Comparison of ENCODE assay signal across 8 mouse cellular contexts in genomic region chr1:119083468-119083921, GRCm38 (mm10). TPM values are rescaled to one million over a fixed set of nuclear protein-coding genes. Genes with fewer than 3 reads are reported as not detected.
DNase-seq lines count a peak whose midpoint lies in the region; ATAC-seq and TF ChIP-seq lines count a peak whose summit lies in the region.

No protein-coding gene starts in this region.

- DNase-seq in kidney, adult 2 months = peak; percentile 33
- no peak for DNase-seq in kidney, adult 11 months
- DNase-seq in kidney, postnatal 0 days (ENCODE audit: low spot score) = peak; percentile 85
- DNase-seq in liver, adult 2 months (ENCODE audit: extremely low read depth, low read depth, low spot score) = no peak
- DNase-seq in spleen, postnatal 36 days (ENCODE audit: low spot score in 2 of 2) = no peak

- H3K9me3 ChIP-seq in heart, embryonic 11.5 days (replicated peaks; ENCODE audit: control insufficient read depth, low read length) = no peaks in the 10 kb centered on the region
- no peaks in the 10 kb centered on the region for H3K9me3 ChIP-seq in kidney, postnatal 0 days (replicated peaks; ENCODE audit: low read length)
- no peaks in the 10 kb centered on the region for H3K9me3 ChIP-seq in neural tube, embryonic 13.5 days

- no peaks in the 10 kb centered on the region for H3K4me1 ChIP-seq in kidney, adult 2 months (ENCODE audit: control insufficient read depth, insufficient read depth, low read length)
- no peaks in the 10 kb centered on the region for H3K4me1 ChIP-seq in heart, embryonic 11.5 days (ENCODE audit: control insufficient read depth, insufficient read depth, low read length)
- H3K4me1 ChIP-seq in kidney, postnatal 0 days (replicated peaks; ENCODE audit: insufficient read depth, low read length) = no peaks in the 10 kb centered on the region
- H3K4me1 ChIP-seq in liver, adult 2 months (ENCODE audit: control insufficient read depth, insufficient read depth, low read length) = no peaks in the 10 kb centered on the region
- H3K4me1 ChIP-seq in neural tube, embryonic 13.5 days (replicated peaks) = 0 out of 2 replicates have a peak, but pooled peaks cover 3% of the 10 kb centered on the region

- no peak overlapping the region for H3K4me3 ChIP-seq in kidney, adult 2 months (ENCODE audit: insufficient read depth, low read depth, low read length)
- no peak overlapping the region for H3K4me3 ChIP-seq in heart, embryonic 11.5 days (ENCODE audit: low read depth, low read length)
- no peak overlapping the region for H3K4me3 ChIP-seq in kidney, postnatal 0 days (replicated peaks; ENCODE audit: low read depth, low read length)
- H3K4me3 ChIP-seq in liver, adult 2 months (ENCODE audit: insufficient read depth, low read depth, low read length) = no peak overlapping the region
- H3K4me3 ChIP-seq in neural tube, embryonic 13.5 days = no peak overlapping the region

- no peaks in the 10 kb centered on the region for H3K27me3 ChIP-seq in kidney, adult 2 months (replicated peaks; ENCODE audit: control insufficient read depth, insufficient read depth, low read length)
- H3K27me3 ChIP-seq in heart, embryonic 11.5 days (ENCODE audit: control insufficient read depth, insufficient read depth, low read length) = no peaks in the 10 kb centered on the region
- peaks cover 3% of the 10 kb centered on the region; the same call in 1 of the 2 replicates for H3K27me3 ChIP-seq in kidney, postnatal 0 days (ENCODE audit: insufficient read depth, low read length)
- no peaks in the 10 kb centered on the region for H3K27me3 ChIP-seq in liver, adult 2 months (ENCODE audit: control insufficient read depth, insufficient read depth, low read length)
- H3K27me3 ChIP-seq in neural tube, embryonic 13.5 days = no peaks in the 10 kb centered on the region

- H3K9ac ChIP-seq in heart, embryonic 11.5 days (ENCODE audit: low read depth, low read length) = no peak overlapping the region
- no peak overlapping the region for H3K9ac ChIP-seq in kidney, postnatal 0 days (ENCODE audit: low read depth, low read length)
- no peak overlapping the region for H3K9ac ChIP-seq in liver, adult 2 months (ENCODE audit: low read depth, low read length)
- H3K9ac ChIP-seq in neural tube, embryonic 13.5 days = no peak overlapping the region

- peak; percentile 56 for TF ChIP-seq CTCF in kidney, adult 2 months (conservative IDR thresholded peaks at IDR 0.05; ENCODE audit: insufficient read depth, insufficient read length, low read depth, low read length)
- TF ChIP-seq CTCF in kidney, postnatal 0 days (IDR thresholded peaks at IDR 0.05; ENCODE audit: low read depth) = peak; percentile 84
- TF ChIP-seq CTCF in liver, adult 2 months (IDR thresholded peaks at IDR 0.05; ENCODE audit: low read depth, low read length) = peak; percentile 44; the same call in 1 of the 2 replicates

- no peak overlapping the region for H3K27ac ChIP-seq in kidney, adult 2 months (ENCODE audit: insufficient read depth, low read depth, low read length)
- H3K27ac ChIP-seq in heart, embryonic 11.5 days (ENCODE audit: low read depth, low read length) = no peak overlapping the region
- H3K27ac ChIP-seq in kidney, postnatal 0 days = no peak overlapping the region
- H3K27ac ChIP-seq in liver, adult 2 months (replicated peaks; ENCODE audit: insufficient read depth, low read depth, low read length) = no peak overlapping the region
- no peak overlapping the region for H3K27ac ChIP-seq in neural tube, embryonic 13.5 days (replicated peaks)

- WGBS in kidney, adult 2 months = 21% methylated on average over 10 of the region's 10 CpGs
- WGBS in heart, embryonic 11.5 days (ENCODE audit: insufficient replicate concordance) = 18% methylated on average over 10 of the region's 10 CpGs
- 21% methylated on average over 10 of the region's 10 CpGs for WGBS in kidney, postnatal 0 days
- 20% methylated on average over 10 of the region's 10 CpGs for WGBS in liver, adult 2 months
- 22% methylated on average over 10 of the region's 10 CpGs for WGBS in neural tube, embryonic 13.5 days

- peak overlapping the region; percentile 46; the same call in 1 of the 2 replicates for H3K4me2 ChIP-seq in heart, embryonic 11.5 days
- peak overlapping the region; percentile 11; the same call in 1 of the 2 replicates for H3K4me2 ChIP-seq in kidney, postnatal 0 days (ENCODE audit: low read length)
- no peak overlapping the region; the same call in 1 of the 2 replicates for H3K4me2 ChIP-seq in neural tube, embryonic 13.5 days

- H3K36me3 ChIP-seq in kidney, adult 2 months (ENCODE audit: control insufficient read depth, insufficient read depth, low read length) = no peaks in the 10 kb centered on the region
- H3K36me3 ChIP-seq in heart, embryonic 11.5 days (ENCODE audit: control insufficient read depth, insufficient read depth, low read length) = no peaks in the 10 kb centered on the region
- no peaks in the 10 kb centered on the region for H3K36me3 ChIP-seq in kidney, postnatal 0 days (ENCODE audit: insufficient read depth, low read length)
- no peaks in the 10 kb centered on the region for H3K36me3 ChIP-seq in liver, adult 2 months (ENCODE audit: control insufficient read depth, insufficient read depth, low read length)
- H3K36me3 ChIP-seq in neural tube, embryonic 13.5 days = no peaks in the 10 kb centered on the region

- no peak for TF ChIP-seq POLR2A in kidney, adult 2 months (IDR thresholded peaks at IDR 0.05; ENCODE audit: low read depth, low read length)
- no peak for TF ChIP-seq POLR2A in liver, adult 2 months (IDR thresholded peaks at IDR 0.05; ENCODE audit: extremely low read depth, insufficient read depth, low read length)

- H3K79me2 ChIP-seq in liver, adult 2 months (ENCODE audit: control insufficient read depth, insufficient read depth, low read length) = no peaks in the 10 kb centered on the region

- ATAC-seq in common myeloid progenitor, adult 5-6 weeks (replicated peaks; ENCODE audit: low read depth, poor library complexity, severe bottlenecking) = peak; percentile 61
- ATAC-seq in heart, embryonic 11.5 days (replicated peaks; ENCODE audit: insufficient number of reproducible peaks, low FRiP score, low TSS enrichment) = no peak
- ATAC-seq in kidney, postnatal 0 days (replicated peaks; ENCODE audit: low FRiP score, low read depth) = peak; percentile 47
- ATAC-seq in neural tube, embryonic 13.5 days (ENCODE audit: low read depth) = peak; percentile 74

RNA-seq across cellular contexts. Expression of gene Gli2, which starts 30.1 kb away (rescaled TPM):
- polyA plus RNA-seq in kidney, adult 2 months (2012; rRNA removed) = 0.44 and 0.52 TPM in 2 replicates
- not detected in 2 replicates for total RNA-seq in common myeloid progenitor, adult 5-6 weeks (2017)
- 3.3 and 4.1 TPM in 2 replicates for polyA plus RNA-seq in heart, embryonic 11.5 days (2014; fragmentation: Nextera tagmentation; extraction: Ambion mirVana)
- 2.6 and 4.2 TPM in 2 replicates for polyA plus RNA-seq in kidney, postnatal 0 days (2015; fragmentation: Nextera tagmentation; extraction: Ambion mirVana)
- total RNA-seq in liver, adult 2 months (2014; rRNA removed) = 0.07 TPM in 1 of 2 replicates, not detected in the other
- 0.02 and 0.10 TPM in 2 replicates for polyA plus RNA-seq in liver, adult 2 months (2012; rRNA removed)
- 1.9 and 3.8 TPM in 2 replicates for polyA plus RNA-seq in neural tube, embryonic 13.5 days (2015; fragmentation: Nextera tagmentation; extraction: Ambion mirVana)

Comparison
In these comparisons a context has a peak if more than half of its experiments do, and no peak if none do; other contexts are left out.
1. DNase-seq: peak in kidney, adult 2 months (single experiment) and kidney, postnatal 0 days (single experiment); none in kidney, adult 11 months (single experiment), liver, adult 2 months (single experiment) and spleen, postnatal 36 days (0 of 2).
2. Peak in every context shown above with its lines, with median percentiles within 50 percentile points of each other: CTCF ChIP-seq.